Mouse (Mus musculus): ENCODE data around the gene Vps41.

Gene Vps41

DNA sequence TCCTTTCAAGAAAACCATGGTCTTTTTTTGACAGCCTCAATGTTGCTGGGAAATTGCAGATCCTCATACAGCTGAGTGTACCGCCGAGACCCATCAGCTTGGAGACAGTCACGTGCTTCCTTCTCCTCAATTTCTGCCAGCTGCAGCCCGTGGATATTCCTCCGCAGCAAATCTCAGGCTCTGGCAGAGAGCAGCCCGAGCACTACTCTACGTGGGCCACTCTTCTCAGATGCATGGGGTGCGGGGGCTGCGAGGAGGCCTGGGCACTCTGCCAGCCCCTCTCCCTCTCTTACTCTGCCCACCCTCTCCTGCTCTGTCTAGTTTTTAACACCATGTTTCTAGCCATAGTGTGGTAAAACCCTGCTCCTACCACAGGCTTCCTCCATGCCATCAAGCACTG, 175.8 kb downstream of the Vps41 start:
- no peak for DNase-seq

- DNase-seq, result no peak
Measured at GRCm38 (mm10) chr13:18896789-18897188, 179.7 kb downstream of the Vps41 start.

- no peak for DNase-seq
Measured at GRCm38 (mm10) chr13:18903623-18904022, 186.5 kb downstream of the Vps41 start.

- DNase-seq, result no peak
Measured at GRCm38 (mm10) chr13:18914774-18915173, 197.7 kb downstream of the Vps41 start.
